Mouse (Mus musculus): ENCODE data around the gene Gulp1.

- TF ChIP-seq POLR2A (IDR thresholded peaks at IDR 0.05; ENCODE audit: borderline replicate concordance, extremely low read depth, low read depth, low read length) (no peak), CTCF (IDR thresholded peaks at IDR 0.05; ENCODE audit: insufficient read depth, low read length) (no peak)
Measured at GRCm38 (mm10) chr1:44591742-44592141, 40.4 kb downstream of the Gulp1 start.

Data from lung, adult 2 months (tissue).